Mouse (Mus musculus) MN1 (cell line): Measurements from ENCODE around the gene Lrig1.
A peak's percentile ranks its signal among the peaks of the same experiment; 100 is the strongest.

Experiments
- DNase-seq: peaks from one replicate; pipeline ENCODE4 v3.0.0-alpha.2; 2016; ENCODE audit warnings: low spot score

Lrig1 gene

GRCm38 (mm10) chr6:94647574-94648430, 52.2 kb downstream of the Lrig1 start:
- peak; percentile 77 for DNase-seq

- DNase-seq: no peak
Observed at GRCm38 (mm10) chr6:94646902-94647301, 53.1 kb downstream of the Lrig1 start.

GRCm38 (mm10) chr6:94646274-94646863, 53.6 kb downstream of the Lrig1 start:
- no peak for DNase-seq

DNA sequence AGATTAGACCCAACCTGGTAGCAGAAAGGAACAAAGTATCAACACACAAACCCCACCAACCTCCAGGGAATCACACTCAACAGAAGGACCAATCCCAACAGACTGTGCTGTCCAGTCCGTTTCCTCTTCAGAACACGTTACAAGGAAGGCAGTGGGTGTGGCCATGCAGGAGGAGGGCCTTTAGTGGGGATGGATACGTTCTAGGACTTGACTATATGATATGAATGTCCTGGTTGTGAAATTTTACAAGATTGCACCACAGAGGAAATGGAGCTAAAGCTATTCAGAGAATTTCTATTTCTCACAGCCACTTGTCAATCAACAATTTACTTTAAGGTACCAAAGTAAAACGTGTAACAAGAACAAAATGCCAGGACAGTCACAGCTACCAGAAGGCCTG, 54.2 kb downstream of the Lrig1 start:
- DNase-seq: no peak

- peak; percentile 41 for DNase-seq
Observed at GRCm38 (mm10) chr6:94644641-94645040, 55.3 kb downstream of the Lrig1 start.

DNA sequence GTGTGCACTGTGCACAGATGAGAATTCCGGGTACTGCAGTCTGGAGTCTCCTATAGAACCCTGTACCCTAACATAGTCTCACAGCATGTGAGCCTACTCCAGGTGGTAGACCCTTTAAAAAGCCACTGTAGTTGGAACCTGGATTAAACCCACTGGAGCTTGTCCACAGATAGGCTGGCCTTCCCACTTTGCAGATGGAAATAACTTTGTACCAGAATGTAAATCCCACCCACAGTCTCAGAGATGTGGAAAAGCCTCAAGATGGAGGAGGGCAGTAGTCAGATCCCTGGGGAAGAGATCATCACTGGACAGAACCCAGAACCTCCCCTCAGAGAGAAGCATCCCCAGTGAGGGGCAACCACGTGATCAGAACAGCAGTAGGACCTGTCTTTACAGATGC, 56.0 kb downstream of the Lrig1 start:
- no peak for DNase-seq

GRCm38 (mm10) chr6:94642048-94642447, 57.9 kb downstream of the Lrig1 start:
- DNase-seq: no peak

- DNase-seq: peak; percentile 96
Observed at GRCm38 (mm10) chr6:94640297-94640696, 59.7 kb downstream of the Lrig1 start.

GRCm38 (mm10) chr6:94637024-94637434, 62.9 kb downstream of the Lrig1 start:
- DNase-seq: no peak

GRCm38 (mm10) chr6:94635343-94635742, 64.6 kb downstream of the Lrig1 start:
- DNase-seq: no peak

- no peak for DNase-seq
Observed at GRCm38 (mm10) chr6:94634710-94635109, 65.2 kb downstream of the Lrig1 start.

- no peak for DNase-seq
Observed at GRCm38 (mm10) chr6:94634274-94634673, 65.7 kb downstream of the Lrig1 start.

- no peak for DNase-seq
Observed at GRCm38 (mm10) chr6:94631779-94632082, 68.2 kb downstream of the Lrig1 start.

- no peak for DNase-seq
Observed at GRCm38 (mm10) chr6:94631051-94631778, 68.7 kb downstream of the Lrig1 start.

- DNase-seq: no peak
Observed at GRCm38 (mm10) chr6:94628787-94629186, 71.2 kb downstream of the Lrig1 start.

DNA sequence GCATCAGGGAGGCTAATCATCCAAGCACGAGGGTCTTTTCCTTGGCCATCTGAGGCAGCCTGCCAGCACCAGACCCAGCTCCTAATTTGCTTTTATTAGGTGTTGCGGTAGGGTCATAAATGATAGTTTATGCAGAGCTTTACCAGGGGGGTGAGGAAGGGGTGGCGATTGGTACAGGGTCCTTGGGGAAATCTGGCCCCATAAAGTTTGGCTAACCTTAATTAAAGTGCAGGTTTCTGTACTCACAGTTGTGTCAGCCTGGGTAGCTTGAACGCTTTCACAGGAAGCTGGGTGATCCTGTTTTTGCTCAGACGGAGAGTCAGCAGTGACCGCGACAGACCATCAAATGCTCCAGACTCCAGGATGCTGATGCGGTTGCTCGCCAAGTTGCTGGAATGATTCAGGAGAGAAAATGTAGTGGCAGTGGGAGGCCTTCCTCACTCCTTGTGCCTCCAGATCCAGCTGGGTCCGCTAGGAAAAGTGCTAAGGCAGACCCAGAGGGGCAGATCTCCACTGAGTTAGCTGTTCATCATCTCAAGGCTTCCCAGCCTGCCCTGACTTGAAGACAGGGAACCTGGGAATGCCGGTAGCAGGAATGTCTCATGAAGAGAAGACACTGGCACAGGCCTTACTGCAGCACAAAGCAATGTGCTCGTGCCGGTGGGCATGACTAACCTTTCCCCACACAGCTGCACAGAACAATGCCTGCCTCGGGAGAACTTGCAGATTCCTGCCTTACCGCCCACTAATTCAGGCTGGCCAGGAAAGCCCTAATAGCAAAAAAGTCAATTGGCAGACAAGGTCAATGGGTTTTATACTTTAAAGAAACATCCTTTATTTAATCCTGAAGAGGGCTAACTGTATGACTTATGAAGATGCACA, 72.0 kb downstream of the Lrig1 start:
- DNase-seq: peak; percentile 37

GRCm38 (mm10) chr6:94626807-94627206, 73.2 kb downstream of the Lrig1 start:
- DNase-seq: no peak

DNA sequence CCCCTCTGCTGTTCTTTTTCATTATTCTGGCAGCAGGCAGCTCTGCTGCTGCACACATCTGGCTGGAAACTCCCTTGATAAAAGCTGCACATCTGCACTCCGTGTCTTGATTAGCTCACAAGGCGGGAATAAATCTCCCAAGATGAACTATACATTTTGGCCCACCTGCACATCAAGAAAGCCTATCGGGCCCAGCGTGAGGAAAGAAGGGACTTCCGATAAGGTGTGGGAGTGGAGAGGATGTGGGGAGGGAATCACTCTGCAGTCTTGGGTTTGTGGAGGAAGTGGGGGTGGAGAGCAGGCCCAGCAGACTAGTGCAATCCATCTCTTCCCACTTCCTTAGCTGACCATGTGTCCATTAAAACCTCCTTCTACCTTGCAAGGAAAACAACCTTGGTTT, 74.1 kb downstream of the Lrig1 start:
- DNase-seq: no peak

GRCm38 (mm10) chr6:94624543-94624942, 75.4 kb downstream of the Lrig1 start:
- no peak for DNase-seq

- DNase-seq: peak; percentile 55
Observed at GRCm38 (mm10) chr6:94622983-94623382, 77.0 kb downstream of the Lrig1 start.

- DNase-seq: no peak
Observed at GRCm38 (mm10) chr6:94620801-94621301, 79.1 kb downstream of the Lrig1 start.

DNA sequence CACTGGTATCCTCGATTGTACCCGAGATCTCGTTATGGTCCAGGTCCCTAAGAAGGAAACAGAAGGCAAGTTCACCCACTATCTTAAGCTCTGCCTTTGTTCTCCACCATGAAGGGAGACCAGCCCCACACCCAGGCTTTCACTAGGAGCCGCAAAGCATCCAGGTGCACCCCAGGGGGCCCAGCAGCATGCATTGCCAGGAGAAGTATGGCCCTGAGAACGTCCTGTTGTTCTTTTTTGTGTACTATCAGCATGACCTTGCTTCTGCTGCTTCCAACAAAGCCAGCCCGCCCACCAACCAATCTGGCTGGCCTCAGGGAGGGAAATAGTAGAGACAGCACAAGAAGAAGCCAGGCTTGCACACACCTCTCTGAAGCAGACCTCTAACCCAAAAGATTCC, 79.7 kb downstream of the Lrig1 start:
- no peak for DNase-seq
